ENCODE assay signal across 8 mouse cellular contexts in genomic region chr19:41384922-41385508, GRCm38 (mm10). TPM values are rescaled to one million over a fixed set of nuclear protein-coding genes. Genes with fewer than 3 reads are reported as not detected.
DNase-seq lines count a peak whose midpoint lies in the region; ATAC-seq lines count a peak whose summit lies in the region.

Gene Pik3ap1, minus strand, starts transcription at chr19:41385102.

- peaks cover 14% of the 10 kb centered on the region for H3K27me3 ChIP-seq in embryonic facial prominence, embryonic 15.5 days
- peaks cover 10% of the 10 kb centered on the region; the same call in 1 of the 2 replicates for H3K27me3 ChIP-seq in limb, embryonic 11.5 days (ENCODE audit: control insufficient read depth, insufficient read depth, low read length)
- no peaks in the 10 kb centered on the region for H3K27me3 ChIP-seq in splenic B cell, adult 2 months (ENCODE audit: control insufficient read depth, insufficient read depth, low read length, poor library complexity, severe bottlenecking)

- under 1% methylated on average over 41 of the region's 41 CpGs for WGBS in embryonic facial prominence, embryonic 15.5 days
- 2% methylated on average over 39 of the region's 41 CpGs for WGBS in limb, embryonic 11.5 days

- peak within 1 kb of the TSS; percentile 97 for H3K4me2 ChIP-seq in embryonic facial prominence, embryonic 15.5 days (replicated peaks)
- peak within 1 kb of the TSS; percentile 96 for H3K4me2 ChIP-seq in limb, embryonic 11.5 days (ENCODE audit: low read depth, severe bottlenecking)

- H3K36me3 ChIP-seq in embryonic facial prominence, embryonic 15.5 days: no peaks in the 10 kb centered on the region
- no peaks in the 10 kb centered on the region for H3K36me3 ChIP-seq in limb, embryonic 11.5 days (ENCODE audit: control insufficient read depth, insufficient read depth, low read length)
- H3K36me3 ChIP-seq in splenic B cell, adult 2 months (ENCODE audit: control insufficient read depth, insufficient read depth, low read length, poor library complexity, severe bottlenecking): no peaks in the 10 kb centered on the region

- intact Hi-C loops in heart, postnatal 36 days (cut with DNase I): loop anchor here (5.0 kb wide), 1 partner anchor 68 kb away; no protein-coding TSS in a partner anchor

- H3K9ac ChIP-seq in embryonic facial prominence, embryonic 15.5 days: no peak within 1 kb of the TSS; the same call in 1 of the 2 replicates
- peak within 1 kb of the TSS; percentile 49 for H3K9ac ChIP-seq in limb, embryonic 11.5 days (ENCODE audit: low read length)

- no peak within 1 kb of the TSS for H3K27ac ChIP-seq in embryonic facial prominence, embryonic 15.5 days (replicated peaks)
- H3K27ac ChIP-seq in limb, embryonic 11.5 days (replicated peaks; ENCODE audit: low read depth, low read length): no peak within 1 kb of the TSS

- DNase-seq in CD4-positive, CD25-positive, alpha-beta regulatory T cell, adult 2 months (ENCODE audit: low read depth, low spot score): peak; percentile 52
- DNase-seq in MEL-GATA-1-ER (ENCODE audit: extremely low read depth, low read depth): peak; percentile 24
- DNase-seq in heart, postnatal 36 days: peak; percentile 27 to 54
- peak; percentile 56 for DNase-seq in limb, embryonic 11.5 days (ENCODE audit: low spot score)
- DNase-seq in mesoderm, embryonic 11.5 days (ENCODE audit: low read depth, low spot score): peak; percentile 58
- DNase-seq in splenic B cell, adult 2 months (ENCODE audit: low read depth, low spot score): peak; percentile 87
- no peak for DNase-seq in cerebellum, adult 11-12 months

- peaks cover 12% of the 10 kb centered on the region for H3K4me1 ChIP-seq in embryonic facial prominence, embryonic 15.5 days
- H3K4me1 ChIP-seq in limb, embryonic 11.5 days (ENCODE audit: control insufficient read depth, insufficient read depth, low read length): peaks cover 14% of the 10 kb centered on the region; the same call in 1 of the 2 replicates

- ATAC-seq in embryonic facial prominence, embryonic 15.5 days (ENCODE audit: insufficient number of reproducible peaks, low FRiP score, low TSS enrichment, low read depth): peak; percentile 57
- ATAC-seq in limb, embryonic 11.5 days (ENCODE audit: insufficient number of reproducible peaks, low FRiP score, low TSS enrichment, low read depth): no peak

- no peaks in the 10 kb centered on the region for H3K9me3 ChIP-seq in embryonic facial prominence, embryonic 15.5 days (replicated peaks)
- no peaks in the 10 kb centered on the region for H3K9me3 ChIP-seq in limb, embryonic 11.5 days (ENCODE audit: control insufficient read depth, low read length)

- peak within 1 kb of the TSS; percentile 48 for H3K4me3 ChIP-seq in embryonic facial prominence, embryonic 15.5 days (replicated peaks)
- peak within 1 kb of the TSS; percentile 48 for H3K4me3 ChIP-seq in limb, embryonic 11.5 days (ENCODE audit: low read depth, low read length)

RNA-seq across cellular contexts. Expression of gene Pik3ap1, which starts in this region (rescaled TPM):
- polyA plus RNA-seq in embryonic facial prominence, embryonic 15.5 days (2015; fragmentation: Nextera tagmentation; extraction: Ambion mirVana): 3.4 and 3.5 TPM in 2 replicates
- total RNA-seq in heart, postnatal 36 days (2021): 1 to 10 TPM; 1.7 to 2.5 TPM
- 0.65 and 1.8 TPM in 2 replicates for polyA plus RNA-seq in limb, embryonic 11.5 days (2014; fragmentation: Nextera tagmentation; extraction: Ambion mirVana)
